Mouse (Mus musculus) cerebellum, adult 2 months (tissue): Measurements from ENCODE around the gene Gtf2f1.

Source experiments
- CTCF ChIP-seq: fragments of 200-500 bp; IDR thresholded peaks from 2 replicates; pipeline ENCODE4 v1.5.1; 2011; ENCODE audit warnings: low read depth, mild to moderate bottlenecking, control low read depth, low read length, moderate library complexity, borderline replicate concordance; ENCODE audit not compliant: insufficient read depth
- POLR2A ChIP-seq: fragments of 200-500 bp; IDR thresholded peaks from 2 replicates; pipeline ENCODE4 v1.6.1; 2011; ENCODE audit warnings: low read length, control low read depth, borderline replicate concordance; ENCODE audit not compliant: insufficient read depth

GRCm38 (mm10) chr17:57056246-57056645, 45.2 kb upstream of the Gtf2f1 start:
- TF ChIP-seq CTCF (no peak), POLR2A (no peak)
